Mouse (Mus musculus) adrenal gland, postnatal 14 days (tissue): ENCODE data around the gene Slit3. TPM values are rescaled to one million over a fixed set of nuclear protein-coding genes. Genes with fewer than 3 reads are reported as not detected.

Experiments
- DNase-seq: peaks from one replicate; pipeline ENCODE4 v3.0.0; 2021; ENCODE audit warnings: mixed read lengths
- total RNA-seq: library from RNA; stranded (reverse); gene quantifications from 2 replicates; pipeline ENCODE4 v1.2.3, GENCODE M21; 2021

Slit3 gene
- total RNA-seq, 1 experiment from 2014 or later, result 43.7 TPM

DNA sequence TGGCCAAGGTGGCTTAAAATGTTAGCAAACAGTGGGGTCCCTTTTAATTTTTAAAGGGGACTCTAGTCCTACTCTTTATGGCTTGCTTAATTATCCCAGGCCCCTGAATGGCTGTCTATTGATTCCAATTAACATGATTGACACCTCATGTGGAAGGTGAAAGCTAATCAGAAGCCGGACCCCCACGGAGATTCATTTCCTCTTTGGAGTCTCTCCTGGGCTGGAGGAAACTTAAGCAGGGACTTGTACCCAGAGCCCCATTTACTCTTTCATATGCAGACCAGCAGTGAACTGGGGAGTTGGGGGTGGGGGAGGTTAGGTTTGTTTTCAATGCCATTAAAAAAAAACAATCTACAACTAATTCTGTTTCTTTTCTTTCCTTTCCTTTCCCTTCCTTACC, 230.4 kb downstream of the Slit3 start:
- DNase-seq, result no peak

DNA sequence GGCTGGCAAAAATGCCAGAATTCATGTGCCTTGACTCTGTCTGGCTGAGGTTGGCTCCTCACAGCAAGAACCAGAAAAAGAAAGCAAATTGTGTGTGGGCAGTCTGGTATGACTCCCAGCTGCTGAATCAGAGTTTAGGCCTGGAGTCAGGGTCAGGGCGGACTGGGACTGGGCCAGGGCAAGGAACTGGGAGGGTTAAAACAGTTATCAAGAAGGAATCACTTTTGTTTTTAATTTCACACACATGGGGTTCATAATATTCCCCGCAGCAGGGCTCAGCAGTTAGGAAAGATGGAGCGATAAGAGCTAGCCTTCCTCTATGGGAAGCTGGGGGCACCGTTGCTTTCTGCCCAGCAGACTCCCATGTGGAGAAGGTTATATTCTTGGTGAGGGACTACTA, 234.8 kb downstream of the Slit3 start:
- peak; percentile 44 for DNase-seq

DNA sequence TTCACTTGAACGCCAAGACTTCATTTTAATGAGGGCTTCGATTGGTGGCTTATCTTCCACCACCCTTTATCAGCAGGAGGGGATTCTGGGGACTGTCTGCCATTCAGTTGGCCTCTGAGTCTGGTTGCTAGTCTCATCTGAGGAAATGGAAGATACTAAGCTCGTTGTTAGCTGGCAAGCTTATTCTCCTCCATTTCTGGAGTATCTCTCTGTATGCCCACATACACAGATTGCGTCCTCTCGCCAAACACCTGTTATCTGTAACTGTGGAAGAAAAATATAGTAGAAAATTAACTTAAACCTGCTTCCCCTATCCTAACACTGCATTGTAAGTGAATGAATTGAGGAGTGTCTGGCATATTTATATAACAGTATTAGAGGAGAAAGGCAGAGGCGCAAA, 240.0 kb downstream of the Slit3 start:
- DNase-seq, result no peak

DNA sequence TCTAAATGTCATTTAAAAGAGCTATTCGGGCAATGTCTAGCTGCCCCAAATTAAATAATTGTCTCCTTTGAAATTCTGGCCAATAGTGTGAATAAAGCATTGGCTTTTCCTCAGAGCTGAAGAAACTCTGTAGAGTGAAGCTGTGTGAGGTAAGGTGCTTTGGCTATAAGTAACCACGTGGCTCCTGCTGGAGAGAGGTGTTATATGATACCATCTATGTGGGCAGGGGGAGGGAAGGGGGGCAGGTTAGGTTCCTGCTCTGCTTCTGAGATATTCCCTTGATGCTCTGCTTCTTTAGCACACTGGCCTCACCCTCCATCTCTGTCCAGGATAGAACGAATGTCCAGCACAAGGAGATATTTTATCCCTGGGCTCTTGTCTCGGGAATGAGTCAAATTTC, 242.0 kb downstream of the Slit3 start:
- no peak for DNase-seq

- no peak for DNase-seq
These were observed 243.4 kb downstream of the Slit3 start for GRCm38 (mm10) chr11:35364469-35364868.

- DNase-seq, result no peak
These were observed 244.5 kb downstream of the Slit3 start for GRCm38 (mm10) chr11:35365510-35365931.

DNA sequence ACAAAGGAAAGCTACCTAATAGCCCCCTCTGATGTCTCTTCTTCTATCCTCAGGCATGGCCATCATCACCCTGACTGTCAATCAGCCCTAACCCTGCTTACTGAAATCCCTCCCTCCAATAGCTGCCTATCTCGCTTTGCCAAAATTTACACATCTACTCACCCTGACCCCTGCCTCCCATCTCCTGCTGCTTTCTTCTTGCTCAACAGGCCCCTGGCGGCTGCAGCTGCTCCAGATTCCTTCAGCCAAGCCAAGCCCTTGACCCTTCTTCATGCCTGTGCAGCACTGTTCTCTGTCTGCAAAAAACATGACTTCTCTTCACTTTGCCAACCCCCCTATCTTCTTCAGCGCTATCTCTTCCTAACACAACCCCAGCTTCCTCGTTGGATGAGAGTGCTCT, 245.6 kb downstream of the Slit3 start:
- DNase-seq, result peak; percentile 62

GRCm38 (mm10) chr11:35367248-35367647, 246.2 kb downstream of the Slit3 start:
- DNase-seq, result peak; percentile 34

DNA sequence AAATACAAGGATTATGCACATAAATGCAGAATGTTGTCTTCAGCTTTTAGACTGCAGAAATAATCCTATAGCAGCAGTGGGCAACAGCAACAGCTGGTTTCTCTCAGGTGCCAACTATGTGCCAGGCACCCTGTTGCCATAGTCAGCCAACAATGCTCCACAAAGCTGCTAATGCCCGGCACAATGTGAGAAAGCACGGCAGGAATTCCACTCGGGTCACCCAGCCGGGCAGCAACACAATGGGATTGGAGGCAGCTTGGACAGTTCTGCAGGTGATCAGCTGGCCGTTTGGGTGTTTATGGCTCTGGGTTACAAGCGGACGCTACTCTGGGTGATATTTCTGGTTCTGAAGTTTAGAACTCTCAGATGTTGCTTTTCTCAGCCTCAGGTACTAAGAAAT, 248.9 kb downstream of the Slit3 start:
- no peak for DNase-seq

GRCm38 (mm10) chr11:35370705-35371104, 249.7 kb downstream of the Slit3 start:
- peak; percentile 17 for DNase-seq

DNA sequence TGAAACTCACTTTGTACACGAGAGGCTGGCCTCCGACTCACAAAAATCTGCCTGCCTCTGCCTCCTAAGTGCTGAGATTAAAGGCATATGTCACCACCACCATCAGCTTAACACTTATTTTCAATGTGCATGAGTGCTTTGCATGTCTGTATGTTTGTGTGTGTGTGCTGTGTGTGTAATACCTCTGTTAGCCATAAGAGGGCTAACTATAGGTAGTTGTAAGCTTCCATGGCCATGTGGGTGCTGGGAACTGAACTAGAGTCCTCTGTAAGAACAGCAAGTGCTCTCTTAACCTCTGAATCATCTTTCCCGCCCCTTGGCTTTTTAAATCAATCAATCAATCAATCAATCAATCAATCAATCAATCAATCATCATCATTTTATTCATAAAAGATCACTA, 251.4 kb downstream of the Slit3 start:
- DNase-seq, result no peak

GRCm38 (mm10) chr11:35375072-35375471, 254.0 kb downstream of the Slit3 start:
- DNase-seq, result no peak

- DNase-seq, result no peak
These were observed 257.8 kb downstream of the Slit3 start for GRCm38 (mm10) chr11:35378802-35379201.

GRCm38 (mm10) chr11:35379407-35379806, 258.4 kb downstream of the Slit3 start:
- DNase-seq, result no peak

- no peak for DNase-seq
These were observed 259.7 kb downstream of the Slit3 start for GRCm38 (mm10) chr11:35380766-35381165.

DNA sequence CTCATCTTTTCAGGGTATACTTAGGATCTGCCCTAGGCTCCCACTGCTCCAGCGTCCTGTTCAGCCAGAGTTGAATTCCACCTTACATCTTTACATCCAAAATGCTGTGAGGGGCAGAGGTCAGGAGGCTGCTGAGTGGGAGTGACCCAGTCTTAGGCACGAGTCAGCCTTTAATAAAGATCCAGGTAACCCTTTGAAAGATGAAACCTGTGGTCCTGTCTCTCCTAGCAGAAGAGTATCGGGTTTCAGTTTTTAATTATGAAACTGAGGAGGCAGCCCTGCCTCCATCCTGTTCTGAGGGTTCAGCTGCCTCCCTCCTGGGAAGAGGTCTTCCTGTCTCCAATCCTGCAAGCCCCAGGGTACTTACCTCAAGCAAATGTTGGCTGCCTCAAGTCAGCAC, 264.4 kb downstream of the Slit3 start:
- no peak for DNase-seq

- DNase-seq, result no peak
These were observed 266.8 kb downstream of the Slit3 start for GRCm38 (mm10) chr11:35387826-35388225.

DNA sequence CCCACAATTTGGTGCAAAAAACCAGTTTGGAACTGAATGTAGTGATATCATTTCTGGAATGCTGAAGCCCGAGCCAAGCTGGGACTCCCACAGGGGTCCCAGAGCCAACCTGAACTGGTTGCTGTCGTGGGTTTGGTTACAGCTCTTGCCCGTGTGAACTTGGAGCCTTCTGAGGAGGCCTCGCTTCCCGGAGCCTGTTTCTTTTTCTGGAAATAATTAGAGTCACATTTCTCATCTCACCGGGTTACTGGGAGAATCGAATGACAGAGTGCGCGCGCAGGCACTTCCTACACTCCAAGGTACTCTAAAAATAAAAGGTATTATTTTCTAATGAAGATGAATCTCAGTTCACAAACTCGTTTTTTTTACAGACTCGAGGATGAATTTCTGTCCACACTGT, 267.4 kb downstream of the Slit3 start:
- no peak for DNase-seq

GRCm38 (mm10) chr11:35389341-35389740, 268.3 kb downstream of the Slit3 start:
- DNase-seq, result no peak

- DNase-seq, result no peak
These were observed 268.9 kb downstream of the Slit3 start for GRCm38 (mm10) chr11:35389780-35390435.

DNA sequence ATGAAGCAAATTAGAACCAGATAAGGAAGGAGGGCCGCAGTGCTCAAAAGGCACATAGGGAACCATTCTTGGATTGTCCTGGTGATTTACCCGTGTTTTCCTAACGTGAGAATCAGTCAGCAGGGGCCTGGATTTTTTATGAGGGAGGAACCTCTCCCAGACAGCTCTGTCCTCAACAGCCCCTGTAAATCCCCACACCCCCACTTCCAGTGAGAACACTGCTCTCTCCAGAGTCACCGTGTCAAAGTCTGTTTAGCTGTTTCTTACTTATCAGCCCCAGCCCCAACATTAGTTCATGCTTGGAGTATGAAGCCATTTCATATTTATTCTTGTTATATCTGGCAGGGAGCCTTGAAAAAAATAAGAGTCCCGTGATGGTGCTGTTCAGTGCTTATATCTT, 272.8 kb downstream of the Slit3 start:
- DNase-seq, result no peak

- peak; percentile 33 for DNase-seq
These were observed 274.4 kb downstream of the Slit3 start for GRCm38 (mm10) chr11:35395376-35395775.

GRCm38 (mm10) chr11:35398353-35398752, 277.3 kb downstream of the Slit3 start:
- no peak for DNase-seq

DNA sequence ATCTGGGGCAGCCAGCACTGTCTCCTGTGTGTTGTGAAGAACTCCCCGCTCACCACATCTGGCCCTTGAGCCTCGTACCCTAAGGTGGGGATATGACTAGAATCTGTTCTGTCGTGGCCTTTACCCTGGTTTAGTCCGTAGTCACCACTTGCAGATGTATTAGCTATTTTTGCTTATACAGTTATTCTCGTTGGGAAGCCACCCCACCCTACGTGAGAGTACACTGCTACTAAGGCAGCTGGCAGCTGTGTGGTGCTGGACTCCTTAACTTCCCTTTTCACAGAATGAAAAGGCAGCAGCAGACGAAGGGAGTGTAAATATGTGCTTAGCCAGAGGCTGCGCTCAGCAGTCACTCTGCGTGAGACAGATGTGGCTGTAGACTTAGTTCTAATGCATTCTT, 282.5 kb downstream of the Slit3 start:
- DNase-seq, result no peak

GRCm38 (mm10) chr11:35406045-35406444, 285.0 kb downstream of the Slit3 start:
- DNase-seq, result no peak
